Mouse (Mus musculus) lung, embryonic 16.5 days (tissue): Measurements from ENCODE around the gene Prr15l. TPM values are rescaled to one million over a fixed set of nuclear protein-coding genes. Genes with fewer than 3 reads are reported as not detected.

Experiments
- ATAC-seq: fragments of 200-750 bp; cut with Nextera tagmentation; 2 replicates; pipeline ENCODE4 v1.8.0; 2017; ENCODE audit warnings: low read depth, mild to moderate bottlenecking, moderate library complexity
- H3K27ac ChIP-seq: fragments of 300-500 bp; sonication (generic); 2 replicates; pipeline ENCODE4 v1.5.1; 2014; ENCODE audit warnings: mild to moderate bottlenecking, control low read depth, low read length
- H3K27me3 ChIP-seq: fragments of 300-500 bp; sonication (generic); 2 replicates; pipeline ENCODE4 v1.6.1; 2014; ENCODE audit warnings: low read depth, low read length, mixed read lengths; ENCODE audit not compliant: control insufficient read depth, insufficient read depth
- H3K36me3 ChIP-seq: fragments of 300-500 bp; sonication (generic); 2 replicates; pipeline ENCODE4 v1.6.1; 2014; ENCODE audit warnings: low read length; ENCODE audit not compliant: control insufficient read depth, insufficient read depth
- H3K4me1 ChIP-seq: fragments of 300-500 bp; sonication (generic); replicated peaks from 2 replicates; pipeline ENCODE4 v1.6.1; 2014; ENCODE audit warnings: low read length, mixed read lengths; ENCODE audit not compliant: control insufficient read depth, insufficient read depth
- H3K4me2 ChIP-seq: fragments of 300-500 bp; sonication (generic); 2 replicates; pipeline ENCODE4 v1.6.1; 2014; ENCODE audit warnings: low read depth, low read length, control low read depth
- H3K4me3 ChIP-seq: fragments of 300-500 bp; sonication (generic); 2 replicates; pipeline ENCODE4 v1.5.1; 2014; ENCODE audit warnings: mild to moderate bottlenecking, low read length, control low read depth
- H3K9ac ChIP-seq: fragments of 300-500 bp; sonication (generic); 2 replicates; pipeline ENCODE4 v1.6.1; 2014; ENCODE audit warnings: low read length, control low read depth
- H3K9me3 ChIP-seq: fragments of 300-500 bp; sonication (generic); 2 replicates; pipeline ENCODE4 v1.6.1; 2016; ENCODE audit warnings: low read length; ENCODE audit not compliant: control insufficient read depth
- WGBS: fragments of 180-500 bp; shearing (Covaris S2); extraction: QIAGEN DNeasy Blood & Tissue Kit; methylation state at CpG from one replicate; pipeline ENCODE4 v1.1.7; 2014; 5-methylcytosine and 5-hydroxymethylcytosine counted together
- polyA plus RNA-seq: library from polyadenylated mRNA; unstranded; fragments of >200 nt; fragmentation: Nextera tagmentation; extraction: Ambion mirVana; gene quantifications from 2 replicates; pipeline ENCODE4 v1.2.1, GENCODE M21; 2015

Prr15l gene
- polyA plus RNA-seq, 1 experiment from 2014 or later: 50.5 TPM

DNA sequence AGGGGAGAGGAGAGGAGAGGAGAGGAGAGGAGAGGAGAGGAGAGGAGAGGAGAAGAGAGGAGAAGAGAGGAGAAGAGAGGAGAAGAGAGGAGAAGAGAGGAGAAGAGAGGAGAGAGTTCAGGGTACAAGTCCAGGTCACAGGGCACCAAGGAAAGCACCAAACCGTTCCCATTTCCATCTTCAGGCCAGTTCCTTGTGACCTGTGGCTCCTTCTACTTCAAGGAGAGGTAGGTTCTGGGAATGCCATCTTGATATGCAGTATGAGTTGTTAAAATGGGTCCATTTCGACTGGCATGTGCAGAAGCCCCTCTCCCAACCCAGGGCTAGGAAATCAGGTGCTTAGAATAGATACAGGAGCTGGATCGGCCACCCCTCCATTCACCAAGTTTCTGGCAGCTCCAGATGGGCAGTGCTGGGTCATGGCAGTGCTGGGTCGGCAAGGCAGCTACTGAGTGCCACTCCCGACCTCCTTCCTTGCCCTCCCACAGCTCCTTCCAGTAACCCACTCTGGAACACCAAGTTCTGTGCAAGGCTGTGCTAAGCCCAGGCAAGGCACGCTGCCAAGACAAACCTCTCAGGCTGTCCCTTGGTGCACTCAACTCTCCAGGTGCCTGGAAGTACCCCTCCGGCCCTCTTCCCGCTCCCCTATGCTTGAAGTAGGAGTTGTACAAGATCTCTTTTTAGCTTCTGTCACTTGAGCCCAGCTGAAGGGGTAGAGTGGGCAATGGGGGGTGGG lies 3.6 kb downstream of the Prr15l start:
- Histone ChIP-seq H3K9ac (peak overlapping the region; percentile 20; the same call in 1 of the 2 replicates), H3K27me3 (peaks cover 2% of the 10 kb centered on the region; the same call in 1 of the 2 replicates), H3K4me2 (peak overlapping the region; percentile 32), H3K4me3 (peak overlapping the region; percentile 27), H3K4me1 (peaks cover 13% of the 10 kb centered on the region; the same call in 1 of the 2 replicates), H3K27ac (peak overlapping the region; percentile 95), H3K9me3 (no peaks in the 10 kb centered on the region), H3K36me3 (no peaks in the 10 kb centered on the region)
- ATAC-seq: peak; percentile 81
- 34% methylated on average over 8 of the region's 8 CpGs for WGBS

DNA sequence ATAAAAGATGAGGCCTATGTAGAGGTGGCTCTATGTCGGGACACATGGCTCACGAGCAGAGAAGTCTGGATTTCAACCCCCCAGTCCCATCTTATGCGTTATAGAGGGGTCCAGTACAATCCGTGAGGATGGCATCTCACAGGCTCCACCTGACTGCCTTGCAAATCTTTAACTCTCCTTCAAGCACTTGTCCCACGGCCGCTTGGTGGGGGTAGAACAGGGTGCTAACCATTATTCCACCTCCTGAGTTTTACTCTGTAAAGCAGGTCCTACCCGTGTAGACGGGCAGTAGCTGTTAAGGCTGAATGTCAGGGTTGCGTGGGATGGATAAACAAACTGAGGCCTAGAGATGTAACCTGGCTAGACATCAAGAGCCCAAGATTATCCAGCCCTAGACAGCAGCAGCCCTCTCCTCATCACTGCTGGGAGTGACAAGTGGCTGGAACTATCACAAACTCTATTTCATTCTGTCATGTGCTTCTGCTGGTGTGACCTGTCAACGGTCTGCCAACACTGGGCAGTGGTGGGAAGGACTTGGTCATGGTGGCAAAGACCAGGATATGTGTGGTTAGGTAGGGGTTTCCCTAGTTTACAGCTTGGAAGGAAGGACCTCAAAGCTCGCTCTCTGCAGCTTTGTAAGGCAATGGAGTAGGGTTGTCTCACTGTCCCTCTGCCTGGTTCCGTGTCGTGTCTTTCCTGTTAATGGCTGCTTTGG lies 5.8 kb downstream of the Prr15l start:
- no peaks in the 10 kb centered on the region for H3K9me3 ChIP-seq
- H3K4me1 ChIP-seq: peaks cover 13% of the 10 kb centered on the region; the same call in 1 of the 2 replicates
- H3K4me2 ChIP-seq: no peak overlapping the region
- H3K36me3 ChIP-seq: no peaks in the 10 kb centered on the region
- H3K9ac ChIP-seq: no peak overlapping the region
- H3K27ac ChIP-seq: 0 out of 2 replicates have a peak overlapping the region, but pooled peaks have one; percentile 0
- no peak for ATAC-seq
- no peak overlapping the region for H3K4me3 ChIP-seq
- no peaks in the 10 kb centered on the region; the same call in 1 of the 2 replicates for H3K27me3 ChIP-seq
- 73% methylated on average over 13 of the region's 13 CpGs for WGBS

- no peak overlapping the region for H3K9ac ChIP-seq
- no peaks in the 10 kb centered on the region for H3K9me3 ChIP-seq
- H3K36me3 ChIP-seq: no peaks in the 10 kb centered on the region
- no peaks in the 10 kb centered on the region; the same call in 1 of the 2 replicates for H3K27me3 ChIP-seq
- H3K27ac ChIP-seq: peak overlapping the region; percentile 0; the same call in 1 of the 2 replicates
- peaks cover 11% of the 10 kb centered on the region; the same call in 1 of the 2 replicates for H3K4me1 ChIP-seq
- peak overlapping the region; percentile 29 for H3K4me2 ChIP-seq
- WGBS: 21% methylated on average over 12 of the region's 12 CpGs
- H3K4me3 ChIP-seq: no peak overlapping the region
- peak; percentile 86 for ATAC-seq
Measured at GRCm38 (mm10) chr11:96934921-96935356, 7.0 kb downstream of the Prr15l start.

GRCm38 (mm10) chr11:96935872-96936650 lies 8.2 kb downstream of the Prr15l start:
- H3K27ac ChIP-seq: no peak overlapping the region
- WGBS: 72% methylated on average over 9 of the region's 9 CpGs

DNA sequence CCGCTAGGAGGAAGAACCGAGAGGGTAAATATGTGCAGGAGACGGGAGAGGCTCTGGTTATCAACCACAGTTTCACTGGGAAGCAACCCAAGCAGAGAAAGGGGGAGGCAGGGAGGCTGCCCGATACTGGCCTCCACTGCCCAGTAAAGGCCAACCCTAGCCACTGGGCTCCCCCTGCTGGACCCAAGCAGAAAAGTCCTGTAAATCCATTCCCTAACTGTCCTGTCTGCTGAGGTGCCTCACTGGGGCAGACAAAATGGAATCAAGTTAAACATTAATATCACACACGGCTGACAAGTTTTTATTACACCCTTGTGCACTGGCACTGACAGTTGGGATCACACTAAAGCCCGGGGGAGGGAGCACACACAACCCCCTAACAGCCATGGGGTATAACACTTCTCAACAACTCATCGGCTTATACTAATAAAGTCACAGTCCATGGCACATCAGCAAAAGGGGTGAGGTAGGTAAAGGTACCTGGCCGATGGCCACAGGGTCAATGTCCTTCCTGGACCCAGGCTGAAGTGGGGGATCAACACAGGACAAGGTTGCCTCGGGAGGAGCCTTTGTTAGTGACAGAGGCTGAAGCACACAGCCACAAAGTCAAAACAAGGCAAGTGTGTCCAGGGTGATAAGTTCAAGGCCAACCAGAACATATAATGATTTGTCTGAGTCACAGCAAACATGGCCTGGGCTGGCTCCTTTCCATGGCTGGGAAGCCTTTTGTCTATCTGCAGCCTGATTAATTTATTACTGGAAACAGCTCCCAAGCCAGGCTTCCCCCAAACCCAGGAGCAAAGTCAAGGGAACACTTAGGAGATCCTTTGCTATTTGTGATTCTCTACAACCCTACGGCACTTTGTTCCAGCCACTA lies 9.9 kb downstream of the Prr15l start:
- Histone ChIP-seq H3K4me2 (no peak overlapping the region), H3K4me3 (no peak overlapping the region), H3K9me3 (no peaks in the 10 kb centered on the region), H3K4me1 (peaks cover 11% of the 10 kb centered on the region; the same call in 1 of the 2 replicates), H3K27me3 (no peaks in the 10 kb centered on the region), H3K27ac (peak overlapping the region; percentile 60; the same call in 1 of the 2 replicates), H3K36me3 (no peaks in the 10 kb centered on the region), H3K9ac (no peak overlapping the region)
- ATAC-seq: peak; percentile 45
- 42% methylated on average over 10 of the region's 10 CpGs for WGBS

More at GRCm38 (mm10) chr11:96935872-96936650, 8.2 kb downstream of the Prr15l start:
- no peak overlapping the region for H3K9ac ChIP-seq
- no peaks in the 10 kb centered on the region for H3K9me3 ChIP-seq
- H3K36me3 ChIP-seq: no peaks in the 10 kb centered on the region
- H3K4me1 ChIP-seq: peaks cover 11% of the 10 kb centered on the region; the same call in 1 of the 2 replicates
- no peak overlapping the region for H3K4me3 ChIP-seq
- no peak overlapping the region for H3K4me2 ChIP-seq
- ATAC-seq: no peak
- no peaks in the 10 kb centered on the region; the same call in 1 of the 2 replicates for H3K27me3 ChIP-seq

- peaks cover 10% of the 10 kb centered on the region for H3K4me1 ChIP-seq
- WGBS: 76% methylated on average over 6 of the region's 6 CpGs
- no peak overlapping the region for H3K4me3 ChIP-seq
- no peak for ATAC-seq
- H3K9me3 ChIP-seq: no peaks in the 10 kb centered on the region
- H3K4me2 ChIP-seq: no peak overlapping the region
- no peaks in the 10 kb centered on the region for H3K27me3 ChIP-seq
- H3K27ac ChIP-seq: no peak overlapping the region
- H3K36me3 ChIP-seq: no peaks in the 10 kb centered on the region
- H3K9ac ChIP-seq: no peak overlapping the region
Measured at GRCm38 (mm10) chr11:96938426-96938800, 10.5 kb downstream of the Prr15l start.

GRCm38 (mm10) chr11:96940578-96941465 lies 12.9 kb downstream of the Prr15l start:
- no peaks in the 10 kb centered on the region for H3K36me3 ChIP-seq
- no peak overlapping the region for H3K27ac ChIP-seq
- H3K4me3 ChIP-seq: no peak overlapping the region
- WGBS: 67% methylated on average over 16 of the region's 16 CpGs
- no peak overlapping the region for H3K4me2 ChIP-seq
- ATAC-seq: no peak
- H3K9ac ChIP-seq: no peak overlapping the region
- peaks cover 7% of the 10 kb centered on the region for H3K4me1 ChIP-seq
- no peaks in the 10 kb centered on the region for H3K27me3 ChIP-seq
- no peaks in the 10 kb centered on the region for H3K9me3 ChIP-seq
